Mouse (Mus musculus): Measurements from ENCODE around the gene Gm20388. TPM values are rescaled to one million over a fixed set of nuclear protein-coding genes. Genes with fewer than 3 reads are reported as not detected.
"Not testable (repeated sequence)": the region's sequence is repeated elsewhere in the genome, so short reads cannot be mapped to it uniquely, and the experiment has no call there.

Gene Gm20388
- polyA plus RNA-seq, 1 experiment from 2014 or later = 4.4 TPM

GRCm38 (mm10) chr8:122569996-122570395 is 2659.4 kb downstream of the Gm20388 start:
- no peak overlapping the region for H3K4me3 ChIP-seq (replicated peaks)
- WGBS = 95% methylated on average over 16 of the region's 16 CpGs
- no peak for ATAC-seq
- peaks cover 41% of the 10 kb centered on the region for H3K4me1 ChIP-seq (replicated peaks)
- H3K36me3 ChIP-seq = peaks cover 38% of the 10 kb centered on the region
- H3K27me3 ChIP-seq = no peaks in the 10 kb centered on the region
- H3K4me2 ChIP-seq (replicated peaks) = no peak overlapping the region
- no peak overlapping the region for H3K27ac ChIP-seq
- no peaks in the 10 kb centered on the region for H3K9me3 ChIP-seq
- no peak overlapping the region for H3K9ac ChIP-seq (replicated peaks)

DNA sequence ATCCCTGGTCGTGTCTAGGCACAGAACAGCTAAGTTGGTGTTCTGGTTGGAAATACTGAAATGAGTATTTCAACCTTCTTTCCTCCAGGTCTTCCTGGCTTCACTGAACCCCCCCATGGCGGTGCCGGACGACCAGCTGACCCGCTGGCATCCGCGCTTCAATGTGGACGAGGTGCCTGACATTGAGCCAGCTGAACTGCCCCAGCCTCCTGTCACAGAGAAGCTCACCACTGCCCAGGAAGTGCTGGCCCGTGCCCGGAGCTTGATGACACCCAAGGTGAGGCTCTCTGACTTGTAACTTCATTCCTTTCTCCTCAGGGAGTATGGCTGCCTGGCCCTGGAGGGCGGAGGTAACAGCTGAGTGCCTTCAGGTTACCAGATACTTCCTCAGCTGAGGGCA is 2660.5 kb downstream of the Gm20388 start:
- Histone ChIP-seq H3K4me1 (replicated peaks) (peaks cover 52% of the 10 kb centered on the region), H3K4me2 (replicated peaks) (no peak overlapping the region), H3K27ac (no peak overlapping the region), H3K4me3 (replicated peaks) (no peak overlapping the region), H3K36me3 (peaks cover 38% of the 10 kb centered on the region), H3K27me3 (no peaks in the 10 kb centered on the region), H3K9ac (replicated peaks) (no peak overlapping the region), H3K9me3 (no peaks in the 10 kb centered on the region)
- ATAC-seq = no peak
- 93% methylated on average over 11 of the region's 11 CpGs for WGBS

DNA sequence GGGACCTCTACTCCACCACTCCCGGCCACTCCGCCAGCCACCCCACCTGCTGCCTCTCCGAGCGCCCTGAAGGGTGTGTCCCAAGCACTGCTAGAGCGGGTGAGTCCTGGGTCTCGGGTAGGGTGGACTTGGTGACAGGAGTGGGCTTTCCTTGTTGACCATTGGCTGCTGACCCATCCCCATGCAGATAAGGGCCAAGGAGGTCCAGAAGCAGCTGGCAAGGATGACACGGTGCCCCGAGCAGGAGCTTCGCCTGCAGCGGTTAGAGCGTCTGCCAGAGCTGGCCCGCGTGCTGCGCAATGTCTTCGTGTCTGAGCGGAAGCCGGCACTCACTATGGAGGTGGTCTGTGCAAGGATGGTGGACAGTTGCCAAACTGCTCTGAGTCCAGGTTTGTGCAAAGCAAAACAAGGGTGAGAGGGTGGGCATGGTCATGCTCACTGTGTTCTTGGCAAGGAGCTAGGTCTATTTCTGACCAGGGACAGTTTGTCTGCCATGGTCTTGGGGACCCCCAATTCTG is 2661.2 kb downstream of the Gm20388 start:
- Histone ChIP-seq H3K27ac (no peak overlapping the region), H3K4me2 (replicated peaks) (no peak overlapping the region), H3K4me1 (replicated peaks) (peaks cover 48% of the 10 kb centered on the region), H3K9me3 (no peaks in the 10 kb centered on the region), H3K27me3 (no peaks in the 10 kb centered on the region), H3K36me3 (peaks cover 38% of the 10 kb centered on the region), H3K9ac (replicated peaks) (no peak overlapping the region), H3K4me3 (replicated peaks) (no peak overlapping the region)
- no peak for ATAC-seq
- 96% methylated on average over 17 of the region's 17 CpGs for WGBS

DNA sequence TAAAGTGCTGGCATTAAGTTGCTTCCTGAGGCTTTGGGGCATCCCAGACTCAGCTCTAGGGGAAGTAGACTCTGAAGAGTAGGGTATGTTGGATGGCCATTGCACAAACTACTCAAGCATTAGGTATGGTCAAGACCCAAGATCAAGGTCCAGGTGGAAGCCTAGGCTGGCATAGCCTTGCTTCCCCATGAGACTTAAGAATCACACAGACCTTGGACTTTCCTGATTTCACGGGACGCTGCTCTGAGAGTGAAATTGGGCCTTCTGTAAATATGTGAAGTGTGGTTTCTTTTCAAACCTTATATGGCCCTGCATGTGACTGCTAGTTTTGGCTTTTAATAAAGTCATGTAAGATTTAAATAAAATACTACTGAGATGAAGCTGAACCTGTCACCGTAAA is 2662.1 kb downstream of the Gm20388 start:
- Histone ChIP-seq H3K9ac (replicated peaks) (no peak overlapping the region), H3K4me2 (replicated peaks) (no peak overlapping the region), H3K36me3 (peaks cover 38% of the 10 kb centered on the region), H3K9me3 (no peaks in the 10 kb centered on the region), H3K4me3 (replicated peaks) (no peak overlapping the region), H3K27ac (0 out of 2 replicates have a peak overlapping the region, but pooled peaks have one; percentile 37), H3K4me1 (replicated peaks) (peaks cover 48% of the 10 kb centered on the region), H3K27me3 (no peaks in the 10 kb centered on the region)
- no peak for ATAC-seq
- 95% methylated on average over 3 of the region's 3 CpGs for WGBS

DNA sequence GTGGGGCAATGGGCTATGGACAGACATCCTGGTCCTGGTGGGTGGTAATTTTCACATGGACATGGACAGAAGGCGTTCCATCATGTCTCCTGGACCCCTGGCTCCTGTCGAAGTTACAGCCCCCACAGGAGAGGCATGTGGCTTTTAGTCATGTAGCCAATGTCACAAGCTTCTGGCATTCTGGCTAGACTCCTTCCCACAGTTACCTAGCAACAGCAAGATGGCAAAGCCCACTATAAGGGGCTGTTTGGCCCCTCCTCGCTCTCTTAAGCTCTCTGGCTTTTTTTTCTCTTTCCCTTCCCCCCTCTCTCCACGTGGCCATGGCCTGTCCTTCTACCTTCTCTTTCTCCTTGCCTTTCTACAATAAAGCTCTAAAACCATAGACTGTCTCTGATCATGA is 2662.5 kb downstream of the Gm20388 start:
- WGBS = 20% methylated on average over 4 of the region's 4 CpGs
- H3K4me3 ChIP-seq (replicated peaks); H3K9ac ChIP-seq (replicated peaks); H3K9me3 ChIP-seq; H3K4me2 ChIP-seq (replicated peaks); ATAC-seq; H3K27me3 ChIP-seq: not testable (repeated sequence)
- H3K4me1 ChIP-seq (replicated peaks) = peaks cover 48% of the 10 kb centered on the region
- H3K27ac ChIP-seq = 0 out of 2 replicates have a peak overlapping the region, but pooled peaks have one; percentile 37
- peaks cover 38% of the 10 kb centered on the region for H3K36me3 ChIP-seq

DNA sequence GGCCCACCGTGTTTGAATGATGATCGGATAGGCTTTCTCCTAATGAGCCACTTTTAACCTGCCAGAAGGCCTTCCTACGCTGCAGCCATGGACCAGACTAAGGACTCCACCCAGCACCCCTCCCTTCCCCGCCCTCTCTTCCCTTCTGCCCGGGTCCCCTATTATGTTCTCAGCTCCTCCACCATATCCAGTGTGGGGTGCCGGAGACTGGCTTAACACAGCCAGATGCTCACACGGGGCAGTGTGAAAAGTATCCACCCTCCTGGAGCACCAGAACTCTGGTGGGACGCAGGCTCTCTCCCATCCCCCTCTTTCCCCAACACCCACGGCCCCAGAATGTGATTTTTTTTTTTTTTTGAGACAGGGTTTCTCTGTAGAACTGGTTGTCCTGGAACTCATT is 2662.9 kb downstream of the Gm20388 start:
- peaks cover 44% of the 10 kb centered on the region for H3K4me1 ChIP-seq (replicated peaks)
- no peaks in the 10 kb centered on the region for H3K27me3 ChIP-seq
- no peak overlapping the region for H3K4me3 ChIP-seq (replicated peaks)
- H3K36me3 ChIP-seq = peaks cover 38% of the 10 kb centered on the region
- H3K9ac ChIP-seq (replicated peaks) = no peak overlapping the region
- WGBS = 39% methylated on average over 9 of the region's 9 CpGs
- no peaks in the 10 kb centered on the region for H3K9me3 ChIP-seq
- no peak for ATAC-seq
- no peak overlapping the region for H3K27ac ChIP-seq
- H3K4me2 ChIP-seq (replicated peaks) = no peak overlapping the region

- Histone ChIP-seq H3K27ac (no peak overlapping the region), H3K27me3 (no peaks in the 10 kb centered on the region), H3K9me3 (no peaks in the 10 kb centered on the region), H3K4me1 (replicated peaks) (peaks cover 38% of the 10 kb centered on the region), H3K36me3 (peaks cover 38% of the 10 kb centered on the region), H3K4me3 (replicated peaks) (no peak overlapping the region), H3K4me2 (replicated peaks) (no peak overlapping the region), H3K9ac (replicated peaks) (no peak overlapping the region)
- 64% methylated on average over 3 of the region's 3 CpGs for WGBS
- no peak for ATAC-seq
Measured at GRCm38 (mm10) chr8:122574264-122574663, 2663.6 kb downstream of the Gm20388 start.

- Histone ChIP-seq H3K36me3 (peaks cover 37% of the 10 kb centered on the region), H3K9ac (replicated peaks) (no peak overlapping the region), H3K4me2 (replicated peaks) (peak overlapping the region; percentile 87), H3K27ac (no peak overlapping the region), H3K9me3 (no peaks in the 10 kb centered on the region), H3K4me3 (replicated peaks) (no peak overlapping the region), H3K4me1 (replicated peaks) (peaks cover 34% of the 10 kb centered on the region), H3K27me3 (no peaks in the 10 kb centered on the region)
- ATAC-seq = no peak
- WGBS = 57% methylated on average over 10 of the region's 10 CpGs
Measured at GRCm38 (mm10) chr8:122574667-122575251, 2664.1 kb downstream of the Gm20388 start.

- 77% methylated on average over 8 of the region's 8 CpGs for WGBS
- peak overlapping the region; percentile 86 for H3K9ac ChIP-seq (replicated peaks)
- ATAC-seq = no peak
- no peaks in the 10 kb centered on the region for H3K27me3 ChIP-seq
- no peak overlapping the region for H3K27ac ChIP-seq
- peaks cover 32% of the 10 kb centered on the region for H3K36me3 ChIP-seq
- no peaks in the 10 kb centered on the region for H3K9me3 ChIP-seq
- H3K4me1 ChIP-seq (replicated peaks) = peaks cover 34% of the 10 kb centered on the region
- peak overlapping the region; percentile 67; the same call in 1 of the 2 replicates for H3K4me3 ChIP-seq (replicated peaks)
- peak overlapping the region; percentile 87 for H3K4me2 ChIP-seq (replicated peaks)
Measured at GRCm38 (mm10) chr8:122575286-122575685, 2664.6 kb downstream of the Gm20388 start.

DNA sequence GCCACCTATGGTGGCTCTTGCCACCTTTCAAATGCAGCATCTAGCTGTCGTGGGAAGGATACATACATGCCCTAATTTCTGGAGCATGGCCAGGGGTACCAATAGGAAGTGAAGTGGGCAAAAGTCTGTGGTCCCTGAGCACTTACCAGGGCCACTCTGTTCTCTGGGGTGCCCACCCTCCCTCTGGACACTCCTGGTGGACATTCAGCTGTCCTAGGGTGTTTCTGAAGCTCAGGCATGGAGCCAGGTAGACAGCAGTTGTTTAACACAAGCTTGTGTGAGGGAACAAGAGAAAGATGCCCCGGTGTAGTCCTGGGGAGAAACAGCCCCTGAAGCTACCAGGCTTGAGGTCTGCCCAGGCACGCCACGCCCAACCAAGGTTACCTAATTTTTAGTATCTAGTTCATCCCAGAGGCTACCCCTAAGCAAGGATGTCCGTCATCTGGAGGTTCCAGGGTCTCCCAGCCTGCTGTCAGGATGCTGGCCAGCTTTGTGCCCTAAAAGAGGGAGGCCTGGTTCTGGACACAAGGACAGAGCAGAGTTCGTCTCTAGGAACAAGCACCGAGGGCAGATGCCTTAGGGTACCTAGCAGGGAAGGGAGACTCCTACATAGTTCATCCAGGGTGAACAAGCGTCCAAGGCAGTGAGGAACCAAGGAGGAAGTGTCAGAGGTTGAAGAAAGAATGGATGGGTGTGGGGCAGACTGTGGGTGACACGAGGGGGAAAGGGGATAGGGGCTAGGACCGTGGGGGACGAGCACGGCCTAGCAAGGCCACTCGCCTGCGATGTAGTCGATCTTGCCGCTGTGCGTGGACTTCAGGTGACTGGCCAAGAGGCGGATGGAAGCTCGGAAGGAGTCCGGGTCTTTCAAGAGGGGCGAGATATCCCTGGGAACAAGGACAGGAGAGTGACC is 2665.3 kb downstream of the Gm20388 start:
- peak overlapping the region; percentile 87 for H3K4me2 ChIP-seq (replicated peaks)
- H3K36me3 ChIP-seq = peaks cover 25% of the 10 kb centered on the region
- 19% methylated on average over 21 of the region's 21 CpGs for WGBS
- no peaks in the 10 kb centered on the region for H3K9me3 ChIP-seq
- H3K4me1 ChIP-seq (replicated peaks) = peaks cover 34% of the 10 kb centered on the region
- H3K9ac ChIP-seq (replicated peaks) = peak overlapping the region; percentile 86
- peak overlapping the region; percentile 67 for H3K4me3 ChIP-seq (replicated peaks)
- no peaks in the 10 kb centered on the region for H3K27me3 ChIP-seq
- peak; percentile 41; the same call in 1 of the 2 replicates for ATAC-seq
- peak overlapping the region; percentile 65 for H3K27ac ChIP-seq

DNA sequence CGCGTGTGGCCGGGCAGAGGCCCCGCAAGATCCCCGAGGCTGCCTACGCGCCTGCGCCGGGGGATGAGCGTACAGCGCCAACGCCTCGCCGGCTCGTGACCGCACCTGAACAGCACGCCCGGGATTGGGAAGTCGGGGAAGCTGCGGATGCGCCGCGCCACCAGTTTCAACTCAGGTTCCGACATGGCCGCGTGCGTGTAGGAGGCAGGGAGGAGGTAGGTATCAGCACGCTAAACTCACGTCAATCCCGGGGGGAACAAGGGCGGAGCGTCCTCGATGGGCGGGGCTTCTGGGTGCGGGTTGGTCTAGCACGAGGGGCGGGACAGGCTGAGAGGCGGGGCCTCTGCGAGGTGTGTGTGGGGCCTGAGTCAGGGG is 2666.0 kb downstream of the Gm20388 start, which contains the start of gene Aprt:
Gene Aprt (minus strand): TSS at position 262 of the 375 bp plus-strand sequence.
- peaks cover 19% of the 10 kb centered on the region for H3K36me3 ChIP-seq
- WGBS = under 1% methylated on average over 32 of the region's 39 CpGs

GRCm38 (mm10) chr8:122577116-122577515 is 2666.5 kb downstream of the Gm20388 start:
- Histone ChIP-seq H3K4me1 (replicated peaks) (peaks cover 34% of the 10 kb centered on the region), H3K27ac (no peak overlapping the region; the same call in 1 of the 2 replicates), H3K36me3 (peaks cover 14% of the 10 kb centered on the region), H3K4me2 (replicated peaks) (peak overlapping the region; percentile 87), H3K9me3 (no peaks in the 10 kb centered on the region), H3K27me3 (no peaks in the 10 kb centered on the region), H3K4me3 (replicated peaks) (peak overlapping the region; percentile 67), H3K9ac (replicated peaks) (peak overlapping the region; percentile 86)
- peak; percentile 46 for ATAC-seq
- WGBS = 38% methylated on average over 10 of the region's 10 CpGs

More for the DNA sequence above, 2666.0 kb downstream of the Gm20388 start, which contains the start of gene Aprt:
- peak; percentile 85 for ATAC-seq
- Histone ChIP-seq H3K4me3 (replicated peaks) (peak within 1 kb of the TSS; percentile 67), H3K9ac (replicated peaks) (peak within 1 kb of the TSS; percentile 86), H3K27ac (peak within 1 kb of the TSS; percentile 65), H3K4me1 (replicated peaks) (peaks cover 34% of the 10 kb centered on the region), H3K9me3 (no peaks in the 10 kb centered on the region), H3K27me3 (no peaks in the 10 kb centered on the region), H3K4me2 (replicated peaks) (peak within 1 kb of the TSS; percentile 87)

All from midbrain, embryonic 13.5 days (tissue).